Mouse (Mus musculus): ENCODE measurements around the gene Tshz2. TPM values are rescaled to one million over a fixed set of nuclear protein-coding genes. Genes with fewer than 3 reads are reported as not detected.

Tshz2 gene
- polyA plus RNA-seq, 1 experiment from 2014 or later: 0.70 TPM

GRCm38 (mm10) chr2:169814757-169815156 lies 181.9 kb downstream of the Tshz2 start:
- Histone ChIP-seq H3K4me3 (replicated peaks) (no peak overlapping the region), H3K27me3 (no peaks in the 10 kb centered on the region), H3K36me3 (replicated peaks) (no peaks in the 10 kb centered on the region), H3K27ac (replicated peaks) (no peak overlapping the region), H3K4me1 (replicated peaks) (no peaks in the 10 kb centered on the region), H3K9ac (no peak overlapping the region), H3K9me3 (replicated peaks) (no peaks in the 10 kb centered on the region), H3K4me2 (no peak overlapping the region)
- WGBS (ENCODE audit: insufficient replicate concordance): 64% methylated on average over 10 of the region's 10 CpGs
- ATAC-seq (ENCODE audit: insufficient read depth): no peak

GRCm38 (mm10) chr2:169821021-169821441 lies 188.2 kb downstream of the Tshz2 start:
- H3K4me3 ChIP-seq (replicated peaks): no peak overlapping the region
- WGBS (ENCODE audit: insufficient replicate concordance): 73% methylated on average over 9 of the region's 9 CpGs

GRCm38 (mm10) chr2:169825908-169826307 lies 193.1 kb downstream of the Tshz2 start:
- ATAC-seq (ENCODE audit: insufficient read depth): no peak
- WGBS (ENCODE audit: insufficient replicate concordance): 79% methylated on average over 12 of the region's 12 CpGs
- Histone ChIP-seq H3K9me3 (replicated peaks) (no peaks in the 10 kb centered on the region), H3K4me2 (no peak overlapping the region), H3K4me1 (replicated peaks) (no peaks in the 10 kb centered on the region), H3K27ac (replicated peaks) (no peak overlapping the region), H3K9ac (no peak overlapping the region), H3K27me3 (no peaks in the 10 kb centered on the region), H3K36me3 (replicated peaks) (no peaks in the 10 kb centered on the region), H3K4me3 (replicated peaks) (no peak overlapping the region)

More at GRCm38 (mm10) chr2:169821021-169821441, 188.2 kb downstream of the Tshz2 start:
- no peak overlapping the region for H3K9ac ChIP-seq
- H3K36me3 ChIP-seq (replicated peaks): no peaks in the 10 kb centered on the region
- H3K27me3 ChIP-seq: no peaks in the 10 kb centered on the region
- no peaks in the 10 kb centered on the region for H3K4me1 ChIP-seq (replicated peaks)
- no peak overlapping the region for H3K27ac ChIP-seq (replicated peaks)
- H3K4me2 ChIP-seq: no peak overlapping the region
- no peaks in the 10 kb centered on the region for H3K9me3 ChIP-seq (replicated peaks)
- ATAC-seq (ENCODE audit: insufficient read depth): no peak

DNA sequence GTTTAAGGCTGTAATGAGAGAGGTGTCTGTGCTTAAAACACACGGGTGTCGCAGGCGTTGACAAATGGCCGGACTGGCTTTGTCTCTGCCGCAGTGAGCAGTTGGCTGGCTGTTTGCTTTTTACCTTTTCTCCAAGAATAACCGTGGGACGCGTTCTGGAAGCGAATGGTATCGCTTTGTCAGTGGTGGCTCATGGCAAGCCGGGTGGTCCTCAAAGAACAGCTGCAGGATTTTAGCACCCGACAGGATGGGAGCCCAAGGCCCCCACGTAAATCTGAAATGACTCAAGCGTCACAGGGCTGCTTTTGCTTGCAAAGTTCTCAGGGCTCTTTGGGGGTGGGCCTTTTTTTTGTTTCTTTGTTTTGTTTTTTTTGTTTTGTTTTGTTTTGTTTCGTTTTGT lies 193.5 kb downstream of the Tshz2 start:
- Histone ChIP-seq H3K4me3 (replicated peaks) (no peak overlapping the region), H3K4me2 (no peak overlapping the region)
- WGBS (ENCODE audit: insufficient replicate concordance): 60% methylated on average over 15 of the region's 15 CpGs

GRCm38 (mm10) chr2:169826833-169827232 lies 194.0 kb downstream of the Tshz2 start:
- Histone ChIP-seq H3K9ac (no peak overlapping the region), H3K27ac (replicated peaks) (no peak overlapping the region), H3K4me1 (replicated peaks) (no peaks in the 10 kb centered on the region), H3K9me3 (replicated peaks) (no peaks in the 10 kb centered on the region), H3K4me3 (replicated peaks) (no peak overlapping the region), H3K36me3 (replicated peaks) (no peaks in the 10 kb centered on the region), H3K4me2 (no peak overlapping the region), H3K27me3 (no peaks in the 10 kb centered on the region)
- no peak for ATAC-seq (ENCODE audit: insufficient read depth)
- 60% methylated on average over 8 of the region's 8 CpGs for WGBS (ENCODE audit: insufficient replicate concordance)

More for the DNA sequence above, 193.5 kb downstream of the Tshz2 start:
- Histone ChIP-seq H3K27me3 (no peaks in the 10 kb centered on the region), H3K36me3 (replicated peaks) (no peaks in the 10 kb centered on the region), H3K27ac (replicated peaks) (no peak overlapping the region), H3K9ac (no peak overlapping the region), H3K4me1 (replicated peaks) (no peaks in the 10 kb centered on the region), H3K9me3 (replicated peaks) (no peaks in the 10 kb centered on the region)
- no peak for ATAC-seq (ENCODE audit: insufficient read depth)

GRCm38 (mm10) chr2:169832184-169832583 lies 199.4 kb downstream of the Tshz2 start:
- WGBS (ENCODE audit: insufficient replicate concordance): 69% methylated on average over 12 of the region's 12 CpGs
- Histone ChIP-seq H3K27me3 (no peaks in the 10 kb centered on the region), H3K4me1 (replicated peaks) (no peaks in the 10 kb centered on the region), H3K4me3 (replicated peaks) (no peak overlapping the region), H3K9ac (no peak overlapping the region), H3K36me3 (replicated peaks) (no peaks in the 10 kb centered on the region), H3K27ac (replicated peaks) (no peak overlapping the region), H3K9me3 (replicated peaks) (no peaks in the 10 kb centered on the region), H3K4me2 (no peak overlapping the region)
- no peak for ATAC-seq (ENCODE audit: insufficient read depth)

GRCm38 (mm10) chr2:169833638-169834037 lies 200.8 kb downstream of the Tshz2 start:
- no peak for ATAC-seq (ENCODE audit: insufficient read depth)
- H3K4me2 ChIP-seq: no peak overlapping the region

DNA sequence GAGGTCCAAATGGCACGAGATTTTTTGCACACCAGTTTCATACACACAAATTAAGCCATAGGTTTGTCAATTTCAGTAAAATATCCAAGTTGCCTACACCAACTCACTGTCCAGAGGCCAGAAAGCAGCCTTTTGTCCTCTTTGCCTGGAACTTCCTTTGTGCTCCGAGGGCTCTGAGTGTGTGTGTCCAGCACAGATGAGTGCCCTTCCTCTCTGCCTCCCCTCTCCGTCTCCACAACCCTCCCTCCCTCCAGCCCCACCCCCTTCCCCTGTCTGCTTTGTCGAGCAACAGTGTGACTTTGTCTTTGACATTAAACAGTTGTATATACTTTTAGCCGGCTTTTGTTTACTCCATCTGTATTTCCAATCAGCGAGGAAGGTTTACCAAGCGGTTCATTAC lies 201.8 kb downstream of the Tshz2 start:
- Histone ChIP-seq H3K9ac (no peak overlapping the region), H3K27ac (replicated peaks) (no peak overlapping the region), H3K27me3 (no peaks in the 10 kb centered on the region), H3K4me2 (no peak overlapping the region), H3K4me3 (replicated peaks) (no peak overlapping the region), H3K36me3 (replicated peaks) (no peaks in the 10 kb centered on the region), H3K4me1 (replicated peaks) (no peaks in the 10 kb centered on the region), H3K9me3 (replicated peaks) (no peaks in the 10 kb centered on the region)
- no peak for ATAC-seq (ENCODE audit: insufficient read depth)
- 27% methylated on average over 7 of the region's 7 CpGs for WGBS (ENCODE audit: insufficient replicate concordance)

More at GRCm38 (mm10) chr2:169833638-169834037, 200.8 kb downstream of the Tshz2 start:
- Histone ChIP-seq H3K9me3 (replicated peaks) (no peaks in the 10 kb centered on the region), H3K9ac (no peak overlapping the region), H3K27me3 (no peaks in the 10 kb centered on the region), H3K4me1 (replicated peaks) (no peaks in the 10 kb centered on the region), H3K27ac (replicated peaks) (no peak overlapping the region), H3K4me3 (replicated peaks) (no peak overlapping the region), H3K36me3 (replicated peaks) (no peaks in the 10 kb centered on the region)
- WGBS (ENCODE audit: insufficient replicate concordance): 53% methylated on average over 9 of the region's 9 CpGs

GRCm38 (mm10) chr2:169837031-169837605 lies 204.3 kb downstream of the Tshz2 start:
- H3K9me3 ChIP-seq (replicated peaks): no peaks in the 10 kb centered on the region
- ATAC-seq (ENCODE audit: insufficient read depth): no peak
- WGBS (ENCODE audit: insufficient replicate concordance): 72% methylated on average over 7 of the region's 7 CpGs
- H3K27me3 ChIP-seq: no peaks in the 10 kb centered on the region
- no peak overlapping the region for H3K4me2 ChIP-seq
- H3K27ac ChIP-seq (replicated peaks): no peak overlapping the region
- H3K4me3 ChIP-seq (replicated peaks): no peak overlapping the region
- no peak overlapping the region for H3K9ac ChIP-seq
- no peaks in the 10 kb centered on the region for H3K36me3 ChIP-seq (replicated peaks)
- no peaks in the 10 kb centered on the region for H3K4me1 ChIP-seq (replicated peaks)

DNA sequence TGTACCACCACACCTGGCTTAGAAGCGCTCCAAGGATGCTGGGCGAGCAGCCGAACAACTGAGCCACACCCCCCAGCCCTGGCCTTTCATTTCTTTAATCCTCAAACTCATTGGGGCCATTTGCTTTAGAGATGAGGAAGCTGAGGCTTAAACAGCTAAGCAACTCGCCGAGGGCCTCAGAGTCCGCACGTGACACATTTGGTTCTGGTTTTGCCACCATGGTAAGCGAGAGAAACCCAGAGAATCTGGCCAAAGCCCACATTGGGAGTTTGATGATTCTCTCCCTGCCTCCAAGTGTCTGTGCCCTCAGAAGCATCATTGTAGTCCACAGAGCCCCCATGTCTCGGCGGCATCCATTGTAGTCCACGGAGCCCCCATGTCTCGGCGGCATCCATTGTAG lies 205.7 kb downstream of the Tshz2 start:
- no peak overlapping the region for H3K4me3 ChIP-seq (replicated peaks)
- WGBS (ENCODE audit: insufficient replicate concordance): 81% methylated on average over 13 of the region's 13 CpGs

DNA sequence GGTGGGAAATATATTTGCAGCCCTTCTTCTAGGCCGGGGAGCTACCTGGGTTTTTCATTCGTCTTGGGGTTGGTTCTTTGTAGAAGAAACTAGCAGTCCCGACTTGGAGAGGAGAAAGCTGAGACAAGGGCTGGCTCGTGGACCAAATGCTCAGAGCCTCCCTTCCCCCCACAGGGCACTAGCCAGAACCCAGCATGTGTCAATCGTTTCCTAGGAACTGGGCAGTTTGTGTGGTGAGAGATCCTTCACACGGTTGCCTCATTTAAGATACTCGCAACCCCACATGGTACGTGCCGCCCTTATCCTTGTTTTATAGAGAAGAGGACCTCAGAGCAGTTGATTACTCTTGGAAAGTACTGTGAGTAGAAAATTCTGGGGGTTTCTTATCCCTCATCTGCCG lies 208.6 kb downstream of the Tshz2 start:
- no peaks in the 10 kb centered on the region for H3K36me3 ChIP-seq (replicated peaks)
- H3K27me3 ChIP-seq: no peaks in the 10 kb centered on the region
- 58% methylated on average over 10 of the region's 10 CpGs for WGBS (ENCODE audit: insufficient replicate concordance)
- no peak overlapping the region for H3K4me2 ChIP-seq
- ATAC-seq (ENCODE audit: insufficient read depth): no peak
- no peak overlapping the region for H3K27ac ChIP-seq (replicated peaks)
- no peaks in the 10 kb centered on the region for H3K9me3 ChIP-seq (replicated peaks)
- H3K4me3 ChIP-seq (replicated peaks): no peak overlapping the region
- no peaks in the 10 kb centered on the region for H3K4me1 ChIP-seq (replicated peaks)
- no peak overlapping the region for H3K9ac ChIP-seq

More for the DNA sequence above, 205.7 kb downstream of the Tshz2 start:
- Histone ChIP-seq H3K4me1 (replicated peaks) (no peaks in the 10 kb centered on the region), H3K4me2 (no peak overlapping the region), H3K36me3 (replicated peaks) (no peaks in the 10 kb centered on the region), H3K9me3 (replicated peaks) (no peaks in the 10 kb centered on the region), H3K27ac (replicated peaks) (no peak overlapping the region), H3K27me3 (no peaks in the 10 kb centered on the region), H3K9ac (no peak overlapping the region)
- no peak for ATAC-seq (ENCODE audit: insufficient read depth)

DNA sequence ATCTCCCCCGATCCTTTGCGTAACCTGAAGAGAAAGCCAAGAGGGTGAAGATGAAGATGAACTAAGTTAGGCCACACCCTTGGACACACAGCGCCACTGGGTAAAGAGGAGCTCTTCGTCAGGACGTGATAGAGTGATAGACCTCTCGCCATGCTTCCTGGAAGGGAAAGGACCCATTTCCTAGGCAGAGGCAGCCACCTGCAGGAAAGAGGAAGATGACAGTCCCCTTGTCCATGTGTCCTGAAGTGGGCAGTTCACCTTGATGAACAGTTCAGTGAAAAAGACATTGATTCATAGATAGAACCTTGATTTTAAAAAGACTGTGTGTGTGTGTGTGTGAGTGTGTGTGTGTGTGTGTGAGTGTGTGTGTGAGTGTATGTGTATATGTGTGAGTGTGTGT lies 209.7 kb downstream of the Tshz2 start:
- WGBS (ENCODE audit: insufficient replicate concordance): 52% methylated on average over 6 of the region's 6 CpGs
- no peak for ATAC-seq (ENCODE audit: insufficient read depth)
- H3K36me3 ChIP-seq (replicated peaks): no peaks in the 10 kb centered on the region

More for the DNA sequence above, 209.7 kb downstream of the Tshz2 start:
- no peak overlapping the region for H3K27ac ChIP-seq (replicated peaks)
- no peak overlapping the region for H3K9ac ChIP-seq
- H3K4me2 ChIP-seq: no peak overlapping the region
- no peaks in the 10 kb centered on the region for H3K4me1 ChIP-seq (replicated peaks)
- no peaks in the 10 kb centered on the region for H3K27me3 ChIP-seq
- no peak overlapping the region for H3K4me3 ChIP-seq (replicated peaks)
- no peaks in the 10 kb centered on the region for H3K9me3 ChIP-seq (replicated peaks)
